Comparison of ENCODE assay signal across 18 mouse cellular contexts in the genomic region with DNA sequence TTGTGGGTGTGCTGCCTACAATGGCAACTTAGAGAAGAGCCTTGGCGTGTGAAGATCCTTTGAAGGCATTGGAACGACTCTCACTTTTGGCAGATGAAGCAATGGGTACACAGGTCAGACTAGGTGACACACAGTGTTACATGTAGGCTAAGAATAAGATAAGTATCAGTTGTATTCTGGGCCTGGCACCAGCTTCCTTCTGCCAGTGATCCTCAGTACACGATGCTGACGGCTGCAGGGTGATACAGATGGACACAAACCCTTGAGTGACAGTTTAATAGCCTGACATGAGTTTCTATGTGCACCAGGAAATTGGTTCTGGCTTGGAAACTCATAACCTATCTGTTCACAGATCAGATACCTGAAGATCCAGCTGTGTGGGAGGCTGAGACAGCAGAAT.
"Had no signal": no experiment of that assay in that cellular context is flagged by ENCODE, and none has a peak within 500 bp of the region (broad histone marks: within the 10 kb centered on the region; RNA-seq: fewer than 3 reads in every experiment).

No protein-coding gene starts in this region.

- H3K4me1 ChIP-seq: heart, embryonic 12.5 days; hindbrain, embryonic 15.5 days; intestine, embryonic 15.5 days; limb, embryonic 15.5 days; liver, embryonic 12.5 days had no signal

- H3K4me3 ChIP-seq: heart, embryonic 12.5 days; hindbrain, embryonic 13.5 days; hindbrain, embryonic 15.5 days; intestine, embryonic 15.5 days; limb, embryonic 12.5 days; limb, embryonic 15.5 days; liver, embryonic 12.5 days had no signal

- H3K36me3 ChIP-seq: heart, embryonic 12.5 days; hindbrain, embryonic 13.5 days; hindbrain, embryonic 15.5 days; intestine, embryonic 15.5 days; limb, embryonic 12.5 days; limb, embryonic 15.5 days; liver, embryonic 12.5 days had no signal

- H3K27ac ChIP-seq: hindbrain, embryonic 13.5 days; hindbrain, embryonic 15.5 days; intestine, embryonic 15.5 days; limb, embryonic 12.5 days; limb, embryonic 15.5 days; liver, embryonic 12.5 days; liver, embryonic 14.5 days had no signal

- H3K27me3 ChIP-seq: heart, embryonic 12.5 days; hindbrain, embryonic 13.5 days; hindbrain, embryonic 15.5 days; intestine, embryonic 15.5 days; limb, embryonic 12.5 days; limb, embryonic 15.5 days; liver, embryonic 12.5 days had no signal

- DNase-seq: gastrocnemius, postnatal 14 days; heart, adult 18-20 months; heart, postnatal 14 days; heart, postnatal 36 days; kidney, adult 8-10 months; kidney, postnatal 10 days; kidney, postnatal 36 days; layer of hippocampus, adult 9-11 months; layer of hippocampus, postnatal 36 days; left cerebral cortex, postnatal 4 days had no signal

- H3K9me3 ChIP-seq: heart, embryonic 12.5 days; hindbrain, embryonic 13.5 days; hindbrain, embryonic 15.5 days; intestine, embryonic 15.5 days; limb, embryonic 12.5 days; limb, embryonic 15.5 days; liver, embryonic 12.5 days had no signal
